Mouse (Mus musculus) lung, adult 2 months (tissue): ENCODE results near the gene Spcs2.

Experiments used
- CTCF ChIP-seq: fragments of 200-500 bp; IDR thresholded peaks from 2 replicates; pipeline ENCODE4 v1.5.1; 2011; ENCODE audit warnings: mild to moderate bottlenecking, low read length, control low read depth; ENCODE audit not compliant: insufficient read depth
- POLR2A ChIP-seq: fragments of 200-500 bp; IDR thresholded peaks from 2 replicates; pipeline ENCODE4 v1.6.1; 2011; ENCODE audit warnings: low read depth, mild to moderate bottlenecking, control low read depth, low read length, borderline replicate concordance; ENCODE audit errors: extremely low read depth

DNA sequence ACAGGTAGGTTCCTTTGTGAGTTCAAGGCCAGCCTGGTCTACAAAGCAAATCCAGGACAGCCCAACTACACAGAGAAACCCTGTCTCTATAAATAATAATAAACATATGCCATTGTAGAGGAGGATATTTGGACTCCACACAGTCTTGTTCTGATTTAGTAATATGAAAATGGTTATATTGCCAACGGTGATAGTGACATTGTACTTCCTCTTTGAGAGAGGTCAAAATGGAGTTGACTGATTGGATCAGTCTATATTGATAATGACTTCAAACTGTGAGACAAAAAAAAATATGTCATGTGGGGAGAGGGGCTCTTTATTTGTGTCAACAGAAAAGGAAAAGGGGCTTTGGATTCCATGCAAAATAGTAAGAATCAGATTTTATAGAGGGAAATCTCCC lies 57.9 kb downstream of the Spcs2 start:
- TF ChIP-seq CTCF = no peak
- TF ChIP-seq POLR2A = no peak
